Mouse (Mus musculus) testis, adult 2 months (tissue): ENCODE measurements around the gene Dram1. TPM values are rescaled to one million over a fixed set of nuclear protein-coding genes. Genes with fewer than 3 reads are reported as not detected.
"Not testable (repeated sequence)": the region's sequence is repeated elsewhere in the genome, so short reads cannot be mapped to it uniquely, and the experiment has no call there.

Experiments
- H3K27ac ChIP-seq: fragments of 200-500 bp; 2 replicates; pipeline ENCODE4 v1.5.1; 2012; ENCODE audit warnings: low read depth, low read length; ENCODE audit not compliant: control insufficient read depth, insufficient read depth
- H3K27me3 ChIP-seq: fragments of 200-500 bp; 2 replicates; pipeline ENCODE4 v1.6.1; 2012; ENCODE audit warnings: mild to moderate bottlenecking, low read length, moderate library complexity; ENCODE audit not compliant: control insufficient read depth, insufficient read depth
- H3K36me3 ChIP-seq: fragments of 200-500 bp; 2 replicates; pipeline ENCODE4 v1.6.1; 2012; ENCODE audit warnings: mild to moderate bottlenecking, low read length; ENCODE audit not compliant: control insufficient read depth, insufficient read depth
- H3K4me1 ChIP-seq: fragments of 200-500 bp; 2 replicates; pipeline ENCODE4 v1.6.1; 2012; ENCODE audit warnings: low read length; ENCODE audit not compliant: control insufficient read depth, insufficient read depth
- H3K4me3 ChIP-seq: fragments of 200-500 bp; 2 replicates; pipeline ENCODE4 v1.5.1; 2012; ENCODE audit warnings: low read depth, mild to moderate bottlenecking, low read length, moderate library complexity, mixed read lengths; ENCODE audit not compliant: control insufficient read depth
- CTCF ChIP-seq: fragments of 200-500 bp; IDR thresholded peaks from 2 replicates; pipeline ENCODE4 v1.5.1; 2012; ENCODE audit warnings: low read depth, mild to moderate bottlenecking, inconsistent platforms, low read length, moderate library complexity; ENCODE audit not compliant: control insufficient read depth, insufficient read depth, insufficient replicate concordance
- POLR2A ChIP-seq: fragments of 200-500 bp; IDR thresholded peaks from 2 replicates; pipeline ENCODE4 v1.6.1; 2012; ENCODE audit warnings: low read depth, mild to moderate bottlenecking, inconsistent platforms, low read length, moderate library complexity; ENCODE audit not compliant: control insufficient read depth
- polyA plus RNA-seq: library from polyadenylated mRNA; depleted of rRNA; stranded (reverse); fragments of >200 nt; gene quantifications from 2 replicates; pipeline ENCODE4 v1.2.3, GENCODE M21; 2012

Gene Dram1
- polyA plus RNA-seq, 1 experiment, result 34.2 TPM

DNA sequence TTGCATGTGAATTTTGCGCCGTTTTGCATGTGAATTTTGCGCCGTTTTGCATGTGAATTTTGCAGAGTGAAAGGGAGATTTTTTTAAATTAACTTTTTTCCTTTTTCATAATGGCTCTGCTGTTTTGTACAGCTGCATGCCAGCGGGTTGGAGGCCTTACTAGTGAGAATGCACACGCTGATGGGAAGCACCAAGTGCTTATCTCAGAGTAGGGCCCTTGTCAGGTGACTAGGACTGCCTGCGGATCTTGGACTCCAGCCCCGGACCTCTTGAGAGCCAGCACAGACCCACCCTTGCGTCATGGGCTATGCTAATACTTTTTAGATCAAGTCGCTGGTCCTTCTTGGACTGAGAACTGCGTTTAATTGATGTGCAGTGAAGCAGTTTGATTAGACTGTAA, 1.1 kb upstream of the Dram1 start:
- H3K4me3 ChIP-seq, result peak overlapping the region; percentile 98
- H3K4me1 ChIP-seq, result peaks cover 17% of the 10 kb centered on the region
- no peak overlapping the region for H3K27ac ChIP-seq
- no peaks in the 10 kb centered on the region for H3K27me3 ChIP-seq
- no peaks in the 10 kb centered on the region for H3K36me3 ChIP-seq
- TF ChIP-seq CTCF (no peak), POLR2A (no peak)

DNA sequence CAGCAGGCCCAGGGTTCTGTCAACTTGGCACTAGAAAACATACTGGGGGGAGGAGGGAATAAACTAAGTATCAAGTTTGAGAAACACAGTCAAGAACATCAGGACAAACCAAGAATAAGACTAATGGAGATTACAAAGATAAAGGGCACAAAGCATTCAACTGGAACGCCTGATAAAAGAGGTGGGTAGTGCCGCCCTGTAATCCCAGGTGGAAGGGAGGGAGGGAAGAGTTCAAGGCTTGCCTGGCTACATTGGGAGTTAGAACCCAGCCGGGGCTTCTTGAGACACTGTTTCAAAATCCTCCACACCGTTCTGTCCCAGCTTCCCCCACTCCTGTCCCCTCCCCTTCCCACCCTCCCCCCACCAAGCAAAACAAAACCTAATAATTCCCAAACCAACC, 1.2 kb downstream of the Dram1 start:
- H3K4me1 ChIP-seq, result peaks cover 19% of the 10 kb centered on the region
- no peak for TF ChIP-seq POLR2A
- TF ChIP-seq CTCF, result no peak
- H3K36me3 ChIP-seq, result no peaks in the 10 kb centered on the region
- no peaks in the 10 kb centered on the region for H3K27me3 ChIP-seq
- H3K4me3 ChIP-seq, result no peak overlapping the region
- H3K27ac ChIP-seq, result no peak overlapping the region

DNA sequence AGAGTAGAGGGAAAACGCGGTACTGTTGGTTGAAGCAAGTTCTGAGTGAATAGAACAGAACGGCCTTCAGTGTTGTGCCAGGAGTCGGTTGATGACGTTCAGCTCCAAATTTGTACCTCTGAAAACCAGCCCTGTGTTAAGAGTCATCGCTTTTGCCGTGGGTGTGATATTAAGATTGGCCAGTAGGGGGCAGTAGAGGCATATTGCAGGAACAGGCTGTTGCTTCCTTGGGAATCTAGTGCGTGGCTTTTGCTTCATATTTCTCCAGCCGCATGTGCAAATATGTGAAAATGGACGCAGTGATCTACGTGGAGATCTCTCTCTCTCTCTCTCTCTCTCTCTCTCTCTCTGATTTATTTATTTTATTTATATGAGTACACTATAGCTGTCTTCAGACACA, 2.1 kb downstream of the Dram1 start:
- Histone ChIP-seq H3K27ac (peak overlapping the region; percentile 66), H3K27me3 (no peaks in the 10 kb centered on the region), H3K36me3 (no peaks in the 10 kb centered on the region), H3K4me3 (peak overlapping the region; percentile 62), H3K4me1 (peaks cover 19% of the 10 kb centered on the region)
- no peak for TF ChIP-seq POLR2A
- TF ChIP-seq CTCF, result peak; percentile 63; the same call in 1 of the 2 replicates

DNA sequence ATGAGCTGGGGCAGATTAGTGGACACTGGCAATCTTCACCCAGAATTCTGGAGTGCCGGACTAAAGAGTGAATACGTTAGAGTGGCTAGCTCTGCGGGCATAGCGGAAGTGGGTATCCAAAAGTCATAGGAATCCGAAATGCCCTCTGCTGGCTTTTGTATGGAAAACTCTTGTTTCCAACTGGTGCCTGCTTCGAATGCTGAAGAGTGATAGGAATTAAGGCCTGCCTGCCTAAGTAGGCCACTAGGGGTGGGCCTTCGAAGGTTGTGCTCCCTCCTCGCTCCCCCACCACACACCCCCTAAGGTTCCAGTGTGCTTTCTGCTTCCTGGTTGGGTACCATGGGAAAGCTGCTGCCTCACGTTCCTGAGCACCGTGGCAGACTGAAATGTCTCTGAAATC, 3.9 kb downstream of the Dram1 start:
- TF ChIP-seq POLR2A (no peak), CTCF (0 out of 2 replicates have a peak, but pooled peaks have one; percentile 8)
- Histone ChIP-seq H3K27ac (no peak overlapping the region), H3K4me3 (no peak overlapping the region), H3K27me3 (no peaks in the 10 kb centered on the region), H3K4me1 (peaks cover 17% of the 10 kb centered on the region), H3K36me3 (no peaks in the 10 kb centered on the region)

GRCm38 (mm10) chr10:88372945-88373344, 5.9 kb downstream of the Dram1 start:
- H3K4me3 ChIP-seq, H3K27me3 ChIP-seq, H3K27ac ChIP-seq, H3K36me3 ChIP-seq: not testable (repeated sequence)
- peaks cover 13% of the 10 kb centered on the region for H3K4me1 ChIP-seq

DNA sequence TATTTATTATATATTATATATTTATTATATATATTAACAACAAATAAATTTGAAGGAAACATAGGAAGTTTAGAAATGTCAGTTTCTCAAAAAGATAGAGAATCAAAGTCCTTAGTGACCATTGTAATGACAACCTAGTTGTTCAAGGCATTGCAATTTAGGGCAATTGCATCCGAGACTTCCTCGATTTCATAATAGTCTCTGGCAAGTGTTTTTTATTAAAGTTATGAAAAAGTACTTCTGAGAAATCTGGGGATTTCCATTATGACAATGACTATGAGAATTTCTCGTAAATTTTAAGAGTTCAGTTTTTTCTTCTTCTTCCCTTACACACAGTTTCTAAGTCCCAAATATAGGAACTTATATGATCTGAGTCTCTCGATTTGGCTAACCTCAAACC, 6.4 kb downstream of the Dram1 start:
- TF ChIP-seq CTCF, result no peak
- TF ChIP-seq POLR2A, result no peak
- peaks cover 13% of the 10 kb centered on the region for H3K4me1 ChIP-seq
- no peak overlapping the region for H3K27ac ChIP-seq
- no peaks in the 10 kb centered on the region for H3K27me3 ChIP-seq
- H3K36me3 ChIP-seq, result no peaks in the 10 kb centered on the region
- no peak overlapping the region for H3K4me3 ChIP-seq

DNA sequence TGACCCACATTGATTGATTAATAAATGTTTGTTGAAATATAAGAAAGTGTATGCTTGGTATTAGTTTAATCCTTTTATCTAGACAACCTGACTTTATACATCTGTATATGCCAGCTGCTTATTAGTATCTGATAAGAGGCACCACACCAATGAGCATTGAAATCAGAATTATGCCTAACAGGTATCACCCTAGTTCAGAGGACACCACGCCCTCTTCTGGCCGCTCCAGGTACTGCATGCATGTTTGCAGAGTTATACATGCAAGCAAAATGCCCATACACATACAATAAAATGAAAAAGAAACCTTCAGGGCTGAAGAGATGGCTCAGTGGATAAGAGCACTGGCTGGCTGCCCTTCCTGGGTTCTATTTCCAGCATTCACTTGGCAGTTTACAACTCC, 7.1 kb downstream of the Dram1 start:
- TF ChIP-seq CTCF (peak; percentile 58; the same call in 1 of the 2 replicates), POLR2A (no peak)
- Histone ChIP-seq H3K36me3 (no peaks in the 10 kb centered on the region), H3K4me3 (no peak overlapping the region), H3K27ac (no peak overlapping the region), H3K27me3 (no peaks in the 10 kb centered on the region), H3K4me1 (peaks cover 10% of the 10 kb centered on the region)

DNA sequence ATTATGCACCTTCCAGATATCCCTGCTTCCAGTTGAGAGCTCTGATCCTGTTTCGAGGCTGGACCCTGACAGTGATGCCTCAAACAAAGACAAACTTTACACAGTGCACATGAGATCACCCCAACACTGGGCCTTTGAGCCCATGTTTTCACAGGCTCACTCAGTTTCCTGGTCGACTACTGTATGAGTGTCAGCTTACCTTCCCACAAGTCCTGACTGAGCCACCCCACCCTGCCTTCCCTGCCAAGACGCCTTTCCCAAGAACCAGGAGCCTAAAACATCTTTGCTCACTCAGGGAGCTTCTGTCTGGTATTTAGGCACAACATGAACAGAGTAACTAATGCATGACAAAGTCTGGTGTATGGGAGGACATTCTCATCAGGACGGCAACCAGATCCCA, 9.6 kb downstream of the Dram1 start:
- TF ChIP-seq POLR2A (no peak), CTCF (no peak)
- no peaks in the 10 kb centered on the region for H3K4me1 ChIP-seq
- no peak overlapping the region for H3K4me3 ChIP-seq
- no peaks in the 10 kb centered on the region for H3K27me3 ChIP-seq
- no peak overlapping the region for H3K27ac ChIP-seq
- H3K36me3 ChIP-seq, result no peaks in the 10 kb centered on the region
